Mouse (Mus musculus) adrenal gland, adult 18-20 months (tissue): ENCODE data around the gene Slc13a1. TPM values are rescaled to one million over a fixed set of nuclear protein-coding genes. Genes with fewer than 3 reads are reported as not detected.

ENCODE experiments used
- DNase-seq, 2 experiments: peaks; one replicate each; pipeline ENCODE4 v3.0.0; 2021 to 2022; ENCODE audit warnings: low spot score in 2 of 2
- microRNA-seq, 2 experiments: library from miRNA; unstranded; fragments of <30 nt; microRNA quantifications; one replicate each; pipeline ENCODE4 v1.2.0; 2021; ENCODE audit warnings: borderline number of aligned reads in 2 of 2
- total RNA-seq, 2 experiments: library from RNA; stranded (reverse); gene quantifications; 1 replicate in 1 of 2; 2 replicates in 1 of 2; pipeline ENCODE4 v1.2.3; 2021

Slc13a1 gene
- total RNA-seq, 2 experiments from 2014 or later = 0.23 TPM; not detected in 1

- DNase-seq = no peak
Measured at GRCm38 (mm10) chr6:24097400-24097799, 70.5 kb downstream of the Slc13a1 start.

- no peak for DNase-seq
Measured at GRCm38 (mm10) chr6:24076089-24076488, 91.8 kb downstream of the Slc13a1 start.

GRCm38 (mm10) chr6:24072804-24073203, 95.1 kb downstream of the Slc13a1 start:
- DNase-seq = no peak

- no peak for DNase-seq
Measured at GRCm38 (mm10) chr6:24059754-24060153, 108.1 kb downstream of the Slc13a1 start.

GRCm38 (mm10) chr6:24055086-24055485, 112.8 kb downstream of the Slc13a1 start:
- DNase-seq = no peak

GRCm38 (mm10) chr6:24054086-24054710, 113.7 kb downstream of the Slc13a1 start:
- DNase-seq = no peak

GRCm38 (mm10) chr6:24047014-24047770, 120.7 kb downstream of the Slc13a1 start:
- no peak for DNase-seq

- DNase-seq = no peak
Measured at GRCm38 (mm10) chr6:24043496-24043895, 124.4 kb downstream of the Slc13a1 start.

Small RNA genes lying within 50 kb of the gene (microRNA-seq; reads per million reads assigned to microRNA genes)
- gene Gm26386 = 0 reads per million in 2 experiments

Other genes starting within 250 kb of the Slc13a1 start
- not detected for gene Tas2r118, start 198.0 kb downstream of the Slc13a1 start, total RNA-seq